Mouse (Mus musculus): ENCODE data around the gene Gm20388. TPM values are rescaled to one million over a fixed set of nuclear protein-coding genes. Genes with fewer than 3 reads are reported as not detected.
"Not testable (repeated sequence)": the region's sequence is repeated elsewhere in the genome, so short reads cannot be mapped to it uniquely, and the experiment has no call there.

The Gm20388 gene
- total RNA-seq, 1 experiment from 2014 or later: 35.7 TPM

- ATAC-seq (replicated peaks; ENCODE audit: low read depth, poor library complexity, severe bottlenecking): no peak
Measured at GRCm38 (mm10) chr8:120317118-120317824, 406.6 kb downstream of the Gm20388 start.

- ATAC-seq (replicated peaks; ENCODE audit: low read depth, poor library complexity, severe bottlenecking): no peak
Measured at GRCm38 (mm10) chr8:120318476-120318991, 407.9 kb downstream of the Gm20388 start.

GRCm38 (mm10) chr8:120319449-120319848, 408.8 kb downstream of the Gm20388 start:
- peak; percentile 85 for ATAC-seq (replicated peaks; ENCODE audit: low read depth, poor library complexity, severe bottlenecking)

- ATAC-seq (replicated peaks; ENCODE audit: low read depth, poor library complexity, severe bottlenecking): no peak
Measured at GRCm38 (mm10) chr8:120320146-120320545, 409.5 kb downstream of the Gm20388 start.

- ATAC-seq (replicated peaks; ENCODE audit: low read depth, poor library complexity, severe bottlenecking): no peak
Measured at GRCm38 (mm10) chr8:120321724-120322123, 411.1 kb downstream of the Gm20388 start.

- ATAC-seq (replicated peaks; ENCODE audit: low read depth, poor library complexity, severe bottlenecking): peak; percentile 46
Measured at GRCm38 (mm10) chr8:120322956-120323448, 412.4 kb downstream of the Gm20388 start.

- no peak for ATAC-seq (replicated peaks; ENCODE audit: low read depth, poor library complexity, severe bottlenecking)
Measured at GRCm38 (mm10) chr8:120324555-120324954, 413.9 kb downstream of the Gm20388 start.

GRCm38 (mm10) chr8:120325172-120325767, 414.6 kb downstream of the Gm20388 start:
- peak; percentile 53 for ATAC-seq (replicated peaks; ENCODE audit: low read depth, poor library complexity, severe bottlenecking)

- ATAC-seq (replicated peaks; ENCODE audit: low read depth, poor library complexity, severe bottlenecking): no peak
Measured at GRCm38 (mm10) chr8:120327131-120327554, 416.5 kb downstream of the Gm20388 start.

GRCm38 (mm10) chr8:120328361-120329022, 417.9 kb downstream of the Gm20388 start:
- no peak for ATAC-seq (replicated peaks; ENCODE audit: low read depth, poor library complexity, severe bottlenecking)

- ATAC-seq (replicated peaks; ENCODE audit: low read depth, poor library complexity, severe bottlenecking): no peak
Measured at GRCm38 (mm10) chr8:120329030-120329748, 418.5 kb downstream of the Gm20388 start.

GRCm38 (mm10) chr8:120331027-120331426, 420.4 kb downstream of the Gm20388 start:
- ATAC-seq (replicated peaks; ENCODE audit: low read depth, poor library complexity, severe bottlenecking): no peak

- peak; percentile 48 for ATAC-seq (replicated peaks; ENCODE audit: low read depth, poor library complexity, severe bottlenecking)
Measured at GRCm38 (mm10) chr8:120332379-120333229, 422.0 kb downstream of the Gm20388 start.

GRCm38 (mm10) chr8:120333681-120334080, 423.0 kb downstream of the Gm20388 start:
- ATAC-seq (replicated peaks; ENCODE audit: low read depth, poor library complexity, severe bottlenecking): no peak

GRCm38 (mm10) chr8:120334261-120334660, 423.6 kb downstream of the Gm20388 start:
- not testable (repeated sequence) for ATAC-seq (replicated peaks; ENCODE audit: low read depth, poor library complexity, severe bottlenecking)

- peak; percentile 33 for ATAC-seq (replicated peaks; ENCODE audit: low read depth, poor library complexity, severe bottlenecking)
Measured at GRCm38 (mm10) chr8:120334878-120335261, 424.2 kb downstream of the Gm20388 start.

GRCm38 (mm10) chr8:120335262-120336086, 424.8 kb downstream of the Gm20388 start:
- peak; percentile 20 for ATAC-seq (replicated peaks; ENCODE audit: low read depth, poor library complexity, severe bottlenecking)

GRCm38 (mm10) chr8:120336087-120336380, 425.4 kb downstream of the Gm20388 start:
- 0 out of 2 replicates have a peak, but pooled peaks have one; percentile 9 for ATAC-seq (replicated peaks; ENCODE audit: low read depth, poor library complexity, severe bottlenecking)

Measured in common myeloid progenitor, adult 5-6 weeks (primary cell).